Mouse (Mus musculus) forebrain, embryonic 11.5 days (tissue): ENCODE results near the gene Arfgap3. TPM values are rescaled to one million over a fixed set of nuclear protein-coding genes. Genes with fewer than 3 reads are reported as not detected.
"Not testable (repeated sequence)": the region's sequence is repeated elsewhere in the genome, so short reads cannot be mapped to it uniquely, and the experiment has no call there.

Source experiments
- ATAC-seq: fragments of 200-750 bp; cut with Nextera tagmentation; replicated peaks from 2 replicates; pipeline ENCODE4 v1.8.0; 2017; ENCODE audit warnings: moderate TSS enrichment; ENCODE audit not compliant: low FRiP score
- DNase-seq: peaks from one replicate; pipeline ENCODE4 v3.0.0-alpha.2; 2017; ENCODE audit warnings: low spot score
- H3K27ac ChIP-seq: fragments of 300-500 bp; sonication (generic); 2 replicates; pipeline ENCODE4 v1.5.1; 2014; ENCODE audit warnings: low read depth, low read length
- H3K27me3 ChIP-seq: fragments of 300-500 bp; sonication (generic); 2 replicates; pipeline ENCODE4 v1.6.1; 2014; ENCODE audit warnings: mild to moderate bottlenecking, low read length, mixed read lengths; ENCODE audit not compliant: control insufficient read depth, insufficient read depth
- H3K36me3 ChIP-seq: fragments of 300-500 bp; sonication (generic); 2 replicates; pipeline ENCODE4 v1.6.1; 2014; ENCODE audit warnings: mild to moderate bottlenecking, low read length, moderate library complexity, mixed read lengths; ENCODE audit not compliant: control insufficient read depth, insufficient read depth
- H3K4me1 ChIP-seq: fragments of 300-500 bp; sonication (generic); replicated peaks from 2 replicates; pipeline ENCODE4 v1.6.1; 2014; ENCODE audit warnings: low read length, mixed read lengths; ENCODE audit not compliant: control insufficient read depth, insufficient read depth
- H3K4me2 ChIP-seq: fragments of 300-500 bp; sonication (generic); 2 replicates; pipeline ENCODE4 v1.6.1; 2014; ENCODE audit warnings: low read depth, mild to moderate bottlenecking, low read length, moderate library complexity, mixed read lengths; ENCODE audit not compliant: severe bottlenecking
- H3K4me3 ChIP-seq: fragments of 300-500 bp; sonication (generic); 2 replicates; pipeline ENCODE4 v1.5.1; 2014; ENCODE audit warnings: low read depth, low read length
- H3K9ac ChIP-seq: fragments of 300-500 bp; sonication (generic); 2 replicates; pipeline ENCODE4 v1.6.1; 2014; ENCODE audit warnings: low read length
- H3K9me3 ChIP-seq: fragments of 300-500 bp; sonication (generic); 2 replicates; pipeline ENCODE4 v1.6.1; 2016; ENCODE audit warnings: low read length, mixed read lengths; ENCODE audit not compliant: control insufficient read depth
- WGBS: fragments of 180-500 bp; shearing (Covaris S2); extraction: QIAGEN DNeasy Blood & Tissue Kit; methylation state at CpG from one replicate; pipeline ENCODE4 v1.1.7; 2014; 5-methylcytosine and 5-hydroxymethylcytosine counted together
- polyA plus RNA-seq: library from polyadenylated mRNA; unstranded; fragments of >200 nt; fragmentation: Nextera tagmentation; extraction: Ambion mirVana; gene quantifications from 2 replicates; pipeline ENCODE4 v1.2.1, GENCODE M21; 2014

The Arfgap3 gene
- polyA plus RNA-seq, 1 experiment from 2014 or later, result 35.0 TPM

DNA sequence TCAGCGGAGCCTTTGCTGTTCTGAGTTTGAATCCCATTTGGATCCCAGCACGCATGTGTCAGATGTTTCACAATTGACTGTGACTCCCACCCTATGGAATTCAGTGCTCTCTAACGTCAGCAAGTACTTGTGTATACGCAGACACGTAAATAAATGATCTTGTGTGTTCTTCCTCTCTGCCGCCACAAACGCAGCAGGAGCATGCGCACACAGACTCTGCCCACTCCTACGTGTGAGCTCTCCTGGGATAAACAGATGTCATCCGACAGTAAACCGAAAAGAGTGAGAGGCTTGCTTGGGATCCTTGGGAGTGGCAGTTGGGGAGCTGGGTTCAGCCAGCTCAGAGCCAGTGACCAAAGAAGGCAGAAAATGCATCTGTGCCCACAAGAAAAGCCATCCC lies 68.7 kb downstream of the Arfgap3 start:
- 86% methylated on average over 11 of the region's 11 CpGs for WGBS
- Histone ChIP-seq H3K4me1 (no peaks in the 10 kb centered on the region), H3K27ac (no peak overlapping the region), H3K27me3 (no peaks in the 10 kb centered on the region), H3K9me3 (no peaks in the 10 kb centered on the region), H3K4me3 (no peak overlapping the region), H3K9ac (no peak overlapping the region), H3K4me2 (no peak overlapping the region), H3K36me3 (no peaks in the 10 kb centered on the region)
- ATAC-seq, result no peak
- no peak for DNase-seq

- DNase-seq, result no peak
- H3K4me1 ChIP-seq, result no peaks in the 10 kb centered on the region
- no peaks in the 10 kb centered on the region for H3K36me3 ChIP-seq
- 90% methylated on average over 5 of the region's 5 CpGs for WGBS
- H3K27ac ChIP-seq, result no peak overlapping the region
- no peaks in the 10 kb centered on the region for H3K9me3 ChIP-seq
- no peak overlapping the region for H3K4me2 ChIP-seq
- H3K4me3 ChIP-seq, result no peak overlapping the region
- no peak for ATAC-seq
- H3K9ac ChIP-seq, result no peak overlapping the region
- no peaks in the 10 kb centered on the region for H3K27me3 ChIP-seq
Observed at GRCm38 (mm10) chr15:83278579-83278978, 71.5 kb downstream of the Arfgap3 start.

GRCm38 (mm10) chr15:83277451-83277850 lies 72.6 kb downstream of the Arfgap3 start:
- H3K4me3 ChIP-seq, result no peak overlapping the region
- no peak for DNase-seq
- H3K36me3 ChIP-seq, result no peaks in the 10 kb centered on the region
- no peak overlapping the region for H3K4me2 ChIP-seq
- ATAC-seq, result no peak
- no peak overlapping the region for H3K27ac ChIP-seq
- H3K27me3 ChIP-seq, result no peaks in the 10 kb centered on the region
- H3K9ac ChIP-seq, result no peak overlapping the region
- no peaks in the 10 kb centered on the region for H3K9me3 ChIP-seq
- no peaks in the 10 kb centered on the region for H3K4me1 ChIP-seq
- WGBS, result 84% methylated on average over 4 of the region's 4 CpGs

DNA sequence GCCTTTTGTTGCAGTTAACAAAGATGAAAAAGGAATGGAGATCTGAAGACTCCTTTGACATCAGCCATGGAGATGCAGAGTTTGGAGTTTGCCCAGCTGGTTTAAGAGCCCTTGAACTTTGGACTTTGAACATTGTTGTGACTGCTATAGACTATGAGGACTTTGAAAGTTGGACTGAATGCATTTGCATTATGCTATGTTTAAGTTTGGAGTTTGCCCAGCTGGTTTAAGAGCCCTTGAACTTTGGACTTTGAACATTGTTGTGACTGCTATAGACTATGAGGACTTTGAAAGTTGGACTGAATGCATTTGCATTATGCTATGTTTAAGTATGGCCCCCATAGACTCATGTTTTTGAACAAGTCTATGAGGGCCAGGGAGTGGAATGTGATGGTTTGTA lies 75.8 kb downstream of the Arfgap3 start:
- H3K4me1 ChIP-seq, H3K4me2 ChIP-seq, H3K4me3 ChIP-seq, ATAC-seq, DNase-seq, H3K9ac ChIP-seq, H3K9me3 ChIP-seq, H3K27me3 ChIP-seq, H3K36me3 ChIP-seq, H3K27ac ChIP-seq: not testable (repeated sequence)

DNA sequence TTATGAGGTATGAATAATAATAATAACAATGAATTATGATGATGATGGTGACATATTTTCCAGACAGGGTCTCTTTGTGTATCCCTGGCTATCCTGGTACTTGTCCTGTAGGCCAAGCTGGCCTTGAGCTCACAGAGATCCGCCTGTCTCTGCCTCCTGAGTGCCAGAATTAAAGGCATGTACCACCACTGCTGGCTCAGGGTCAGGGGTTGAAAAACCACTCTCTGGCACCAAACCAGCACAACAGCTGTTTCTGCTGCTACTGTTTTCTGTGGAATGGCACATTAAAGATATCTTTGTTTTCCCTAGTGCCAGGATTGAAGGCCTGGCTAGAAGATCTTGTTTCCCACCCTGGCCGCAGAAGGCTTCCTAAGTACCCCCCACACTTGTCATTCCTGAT lies 77.0 kb downstream of the Arfgap3 start:
- WGBS, result 91% methylated on average over 2 of the region's 2 CpGs
- ATAC-seq (no peak), DNase-seq (no peak)
- Histone ChIP-seq H3K9ac (no peak overlapping the region), H3K27ac (no peak overlapping the region), H3K27me3 (no peaks in the 10 kb centered on the region), H3K36me3 (no peaks in the 10 kb centered on the region), H3K4me3 (no peak overlapping the region), H3K4me2 (no peak overlapping the region), H3K4me1 (no peaks in the 10 kb centered on the region), H3K9me3 (no peaks in the 10 kb centered on the region)

DNA sequence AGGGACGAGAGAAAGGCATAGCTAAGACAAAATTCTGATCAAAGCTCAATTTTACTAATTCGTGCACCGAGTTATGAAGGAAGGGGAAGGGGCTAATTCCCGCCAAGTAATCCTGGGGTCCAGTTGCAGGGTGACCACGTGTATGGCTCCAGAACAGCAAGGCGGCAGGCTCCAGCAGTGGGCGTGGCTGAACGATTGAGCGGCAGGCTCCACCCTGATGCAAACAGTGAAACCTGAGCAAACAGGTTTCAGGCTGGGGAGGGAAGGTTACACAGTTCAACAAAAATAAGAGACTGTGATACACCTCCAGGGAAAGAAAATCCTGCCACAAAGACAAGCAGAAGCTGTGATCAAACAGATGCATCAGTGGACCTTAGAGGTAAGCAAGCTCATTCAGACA lies 78.8 kb downstream of the Arfgap3 start:
- H3K27ac ChIP-seq, H3K4me1 ChIP-seq, H3K36me3 ChIP-seq, H3K9ac ChIP-seq, DNase-seq, H3K4me2 ChIP-seq, H3K4me3 ChIP-seq, H3K9me3 ChIP-seq, ATAC-seq, H3K27me3 ChIP-seq: not testable (repeated sequence)
- 36% methylated on average over 9 of the region's 9 CpGs for WGBS

- not testable (repeated sequence) for H3K27ac ChIP-seq, H3K9ac ChIP-seq, H3K9me3 ChIP-seq, DNase-seq, H3K4me2 ChIP-seq, H3K36me3 ChIP-seq, H3K4me1 ChIP-seq, ATAC-seq, H3K4me3 ChIP-seq, H3K27me3 ChIP-seq
- 96% methylated on average over 6 of the region's 6 CpGs for WGBS
Observed at GRCm38 (mm10) chr15:83269985-83270384, 80.1 kb downstream of the Arfgap3 start.

DNA sequence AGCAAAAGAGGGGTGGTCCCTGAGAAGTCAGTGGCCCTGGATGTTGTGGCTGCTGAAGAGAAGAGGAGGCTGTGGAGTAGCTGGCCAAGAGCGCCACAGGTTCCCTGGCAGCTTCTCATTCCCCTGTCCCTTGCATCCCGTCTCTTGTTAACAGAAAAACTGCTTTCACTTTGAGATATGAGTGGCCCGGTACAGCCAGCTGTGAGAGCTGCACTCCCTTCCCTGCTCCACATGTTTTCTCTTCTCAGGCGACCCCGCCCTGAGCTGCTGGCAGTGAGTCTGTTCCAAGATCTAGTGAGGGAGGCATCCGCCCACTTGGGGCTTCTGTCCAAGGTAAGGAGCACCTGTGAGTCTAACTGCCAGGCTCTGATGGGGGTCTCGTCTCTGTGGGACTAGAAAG lies 81.6 kb downstream of the Arfgap3 start:
- not testable (repeated sequence) for H3K4me3 ChIP-seq, H3K4me1 ChIP-seq, DNase-seq, H3K9me3 ChIP-seq, H3K36me3 ChIP-seq, H3K27me3 ChIP-seq, H3K27ac ChIP-seq, H3K9ac ChIP-seq, H3K4me2 ChIP-seq, ATAC-seq
- 75% methylated on average over 7 of the region's 7 CpGs for WGBS

DNA sequence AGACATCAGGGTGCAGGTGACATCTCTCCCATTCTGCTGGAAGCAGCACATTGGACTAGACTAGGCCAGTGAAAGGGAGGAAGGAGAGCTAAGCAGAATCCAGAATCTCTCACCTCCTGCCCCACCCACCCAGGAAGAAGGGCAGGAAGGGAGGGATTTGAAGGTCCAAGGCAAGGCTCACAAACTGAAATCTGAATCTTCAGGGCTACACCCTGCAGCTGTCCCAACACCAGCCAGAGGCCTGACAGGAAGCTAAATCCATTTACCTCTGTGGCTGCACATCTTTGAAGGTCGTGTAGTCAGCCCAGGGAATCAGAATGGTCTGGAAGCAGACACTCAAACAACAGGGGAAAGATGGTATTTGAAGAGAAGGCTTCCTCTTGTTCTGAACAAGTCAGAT lies 84.8 kb downstream of the Arfgap3 start:
- ATAC-seq, result no peak
- Histone ChIP-seq H3K9ac (no peak overlapping the region), H3K36me3 (no peaks in the 10 kb centered on the region), H3K4me1 (no peaks in the 10 kb centered on the region), H3K27ac (no peak overlapping the region), H3K27me3 (no peaks in the 10 kb centered on the region; the same call in 1 of the 2 replicates), H3K9me3 (no peaks in the 10 kb centered on the region), H3K4me2 (no peak overlapping the region), H3K4me3 (no peak overlapping the region)
- DNase-seq, result no peak
- 28% methylated on average over 1 of the region's 1 CpGs for WGBS
